Mouse (Mus musculus): ENCODE results near the gene Hs3st6.
A peak's percentile ranks its signal among the peaks of the same experiment; 100 is the strongest.

Hs3st6 gene

DNA sequence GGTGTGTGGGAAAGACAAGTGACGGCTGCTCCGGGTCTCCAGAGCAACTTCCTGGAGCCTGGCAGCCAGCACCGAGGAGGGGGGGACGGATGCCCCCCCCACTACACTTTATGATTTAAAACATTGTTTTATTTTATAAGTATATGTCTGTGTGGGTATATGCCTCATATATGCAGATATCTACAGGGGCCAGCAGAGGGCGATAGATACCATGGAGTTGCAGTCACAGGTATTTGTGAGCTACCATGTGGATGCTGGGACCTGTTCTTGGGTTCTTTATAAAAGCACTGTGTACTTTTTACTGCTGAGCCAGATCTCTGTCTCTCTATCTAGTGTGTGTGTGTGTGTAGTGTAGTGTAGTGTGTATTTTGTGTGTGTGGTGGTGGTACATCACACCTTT is 20.5 kb downstream of the Hs3st6 start:
- DNase-seq: no peak

DNA sequence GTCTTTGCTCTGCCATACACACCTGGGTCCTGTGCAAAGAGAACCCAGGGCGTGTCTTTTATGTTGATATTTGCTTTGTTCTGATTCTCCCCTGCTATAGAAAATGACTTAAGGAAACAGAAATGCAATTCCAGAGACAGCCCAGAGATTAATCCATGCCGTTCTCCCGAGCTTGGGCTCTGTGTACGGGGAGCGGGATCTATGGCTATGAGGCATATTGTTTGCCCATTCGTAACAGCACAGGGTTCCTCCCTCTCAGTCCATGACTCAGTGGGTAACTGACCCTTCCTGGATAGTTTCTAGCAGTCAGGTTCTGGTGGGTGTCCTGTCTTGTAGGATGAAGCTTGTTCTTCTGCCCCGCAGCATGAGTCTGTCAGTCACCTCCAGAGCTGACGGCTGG is 22.4 kb downstream of the Hs3st6 start:
- DNase-seq: no peak

DNA sequence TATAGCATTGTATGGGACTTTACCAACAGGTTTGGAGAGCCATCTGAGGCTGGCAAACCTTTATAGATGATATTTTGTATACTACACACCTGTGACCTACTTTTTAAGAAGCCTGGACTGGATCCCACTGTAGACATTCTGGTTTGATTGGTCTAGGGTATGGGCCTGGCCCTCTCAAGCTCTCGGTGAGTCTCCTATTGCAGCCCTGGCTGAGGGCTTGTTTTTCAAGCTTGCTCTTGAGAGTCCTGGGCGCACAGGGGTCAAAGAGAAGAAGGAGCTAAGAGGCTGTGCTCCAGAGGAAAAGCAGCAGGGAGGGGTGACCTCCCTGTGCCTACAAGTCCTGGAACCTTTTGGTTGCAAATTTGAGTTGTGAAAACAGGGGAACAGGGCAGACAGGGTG is 24.3 kb downstream of the Hs3st6 start:
- no peak for DNase-seq

DNA sequence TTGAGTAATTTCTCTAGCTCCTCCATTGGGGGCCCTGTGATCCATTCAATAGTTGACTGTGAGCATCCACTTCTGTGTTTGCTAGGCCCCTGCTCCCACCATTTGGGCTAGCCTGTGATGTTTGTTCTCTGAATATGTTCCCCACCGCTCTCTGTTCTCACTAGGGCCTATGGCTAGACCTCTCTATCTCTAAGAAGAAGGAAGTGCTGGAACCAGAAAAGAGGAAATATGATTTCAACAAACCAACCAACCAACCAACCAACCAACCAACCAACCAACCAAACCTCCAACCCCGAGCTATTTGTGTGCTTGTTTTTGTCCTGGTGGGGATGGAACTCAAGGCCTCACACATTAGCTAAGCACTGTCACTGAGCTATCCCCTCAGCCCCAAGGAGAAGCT is 28.0 kb downstream of the Hs3st6 start:
- DNase-seq: no peak

DNA sequence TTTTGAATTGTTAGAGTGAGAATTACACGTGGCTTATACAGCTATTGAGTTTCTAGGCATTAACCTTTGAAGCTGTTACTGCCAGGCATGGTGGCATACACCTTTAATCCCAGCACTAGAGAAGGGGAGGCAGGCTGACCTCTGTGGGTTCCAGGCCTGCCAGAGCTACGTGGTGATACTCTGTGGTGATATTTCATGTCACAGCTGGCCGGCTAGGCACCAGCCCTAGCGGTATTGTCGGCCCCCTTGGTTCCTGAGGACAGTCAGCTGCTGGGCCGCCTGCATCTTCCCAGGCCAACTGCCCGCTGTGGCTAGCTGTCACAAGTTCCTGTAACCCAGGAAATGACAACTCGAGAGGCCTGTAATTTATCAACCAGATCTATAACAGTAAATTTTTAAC is 39.4 kb downstream of the Hs3st6 start:
- DNase-seq: no peak

DNA sequence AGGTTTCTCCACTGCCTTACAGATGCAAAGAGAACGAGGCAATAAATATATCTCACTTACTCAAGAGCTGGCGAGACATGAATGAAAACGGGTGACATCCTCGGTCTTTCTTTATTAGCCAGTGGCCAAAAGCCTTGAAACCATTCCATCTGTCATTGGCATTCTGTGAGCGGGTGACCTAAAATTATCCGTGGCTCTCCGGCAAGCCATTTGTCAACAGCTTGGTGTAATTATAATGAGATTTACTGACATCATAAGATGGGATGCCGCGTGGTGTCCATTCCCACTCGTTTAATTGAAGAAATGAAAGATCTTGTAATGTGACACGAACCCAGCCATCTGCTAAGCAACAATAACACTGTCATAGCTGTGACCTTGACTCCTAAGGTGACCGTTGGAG is 42.0 kb downstream of the Hs3st6 start:
- DNase-seq: no peak

DNA sequence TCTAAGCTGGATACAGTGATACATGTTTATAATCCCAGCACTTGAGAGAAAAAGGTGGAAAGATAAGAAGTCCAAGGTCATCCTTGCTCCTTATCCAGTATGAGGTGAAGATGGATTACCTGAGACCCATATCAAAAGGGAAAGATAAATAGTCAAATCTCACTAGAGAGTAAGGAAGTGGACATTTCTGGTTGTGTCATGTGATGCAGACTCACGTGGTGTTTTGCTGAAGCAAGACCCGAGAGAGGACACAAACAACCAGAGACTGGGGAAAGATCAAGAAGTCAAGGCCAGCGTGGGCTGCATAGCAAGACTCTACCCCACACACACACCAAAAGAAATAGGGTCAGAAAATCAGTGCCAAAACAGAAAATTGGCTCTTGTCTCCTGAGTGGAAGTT is 44.2 kb downstream of the Hs3st6 start:
- no peak for DNase-seq

DNA sequence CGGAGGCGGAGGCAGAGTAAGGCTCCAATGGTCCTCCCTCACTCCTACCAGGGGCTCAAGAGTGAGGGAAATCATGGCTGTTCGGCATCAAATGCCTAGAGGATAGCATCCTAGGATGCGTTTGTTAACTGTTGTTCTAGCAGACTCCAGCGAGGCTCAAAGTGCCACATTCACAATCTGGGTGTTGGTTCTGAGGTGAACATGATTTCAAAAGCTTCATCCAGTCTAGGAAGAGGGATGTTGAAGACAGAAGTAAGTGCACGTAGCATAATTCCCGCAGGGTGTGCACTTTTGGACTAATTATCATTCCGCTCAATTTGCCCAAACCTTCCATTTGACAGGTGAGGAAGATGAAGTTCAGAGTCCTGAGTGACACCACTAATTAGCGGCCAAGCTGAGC is 45.4 kb downstream of the Hs3st6 start:
- no peak for DNase-seq

DNA sequence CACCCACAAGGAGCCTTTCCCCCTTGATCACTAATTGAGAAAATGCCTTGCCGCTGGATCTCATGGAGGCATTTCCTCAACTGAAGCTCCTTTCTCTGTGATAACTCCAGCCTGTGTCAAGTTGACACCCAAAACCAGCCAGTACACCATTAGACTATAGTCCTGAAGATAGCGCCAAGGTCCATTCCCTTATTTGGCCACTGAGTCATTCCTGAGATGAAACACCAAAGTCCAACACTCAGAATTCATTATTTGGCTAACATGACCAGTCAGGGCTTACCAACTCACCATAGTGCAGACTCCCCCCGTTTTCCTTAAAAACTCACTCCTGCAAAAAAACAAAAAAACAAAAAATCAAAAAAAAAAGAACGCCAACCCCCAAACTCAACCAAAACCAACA is 46.7 kb downstream of the Hs3st6 start:
- no peak for DNase-seq

DNA sequence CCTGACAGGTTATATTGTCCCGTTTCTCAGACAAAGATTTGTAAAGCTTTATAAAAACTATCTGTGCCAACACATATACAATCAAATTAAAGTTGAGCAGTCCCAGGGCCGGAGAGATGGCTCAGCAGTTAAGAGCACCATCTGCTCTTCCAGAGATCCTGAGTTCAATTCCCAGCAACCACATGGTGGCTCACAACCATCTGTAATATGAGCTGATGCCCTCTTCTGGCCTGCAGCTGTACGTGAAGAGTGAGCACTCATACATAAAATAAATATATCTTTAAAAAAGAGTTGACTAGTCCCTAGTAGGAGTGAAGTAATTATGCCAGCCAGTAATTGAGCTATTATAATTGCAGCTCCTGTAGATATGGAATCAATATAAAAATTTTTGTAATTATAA is 47.7 kb downstream of the Hs3st6 start:
- DNase-seq: no peak

DNA sequence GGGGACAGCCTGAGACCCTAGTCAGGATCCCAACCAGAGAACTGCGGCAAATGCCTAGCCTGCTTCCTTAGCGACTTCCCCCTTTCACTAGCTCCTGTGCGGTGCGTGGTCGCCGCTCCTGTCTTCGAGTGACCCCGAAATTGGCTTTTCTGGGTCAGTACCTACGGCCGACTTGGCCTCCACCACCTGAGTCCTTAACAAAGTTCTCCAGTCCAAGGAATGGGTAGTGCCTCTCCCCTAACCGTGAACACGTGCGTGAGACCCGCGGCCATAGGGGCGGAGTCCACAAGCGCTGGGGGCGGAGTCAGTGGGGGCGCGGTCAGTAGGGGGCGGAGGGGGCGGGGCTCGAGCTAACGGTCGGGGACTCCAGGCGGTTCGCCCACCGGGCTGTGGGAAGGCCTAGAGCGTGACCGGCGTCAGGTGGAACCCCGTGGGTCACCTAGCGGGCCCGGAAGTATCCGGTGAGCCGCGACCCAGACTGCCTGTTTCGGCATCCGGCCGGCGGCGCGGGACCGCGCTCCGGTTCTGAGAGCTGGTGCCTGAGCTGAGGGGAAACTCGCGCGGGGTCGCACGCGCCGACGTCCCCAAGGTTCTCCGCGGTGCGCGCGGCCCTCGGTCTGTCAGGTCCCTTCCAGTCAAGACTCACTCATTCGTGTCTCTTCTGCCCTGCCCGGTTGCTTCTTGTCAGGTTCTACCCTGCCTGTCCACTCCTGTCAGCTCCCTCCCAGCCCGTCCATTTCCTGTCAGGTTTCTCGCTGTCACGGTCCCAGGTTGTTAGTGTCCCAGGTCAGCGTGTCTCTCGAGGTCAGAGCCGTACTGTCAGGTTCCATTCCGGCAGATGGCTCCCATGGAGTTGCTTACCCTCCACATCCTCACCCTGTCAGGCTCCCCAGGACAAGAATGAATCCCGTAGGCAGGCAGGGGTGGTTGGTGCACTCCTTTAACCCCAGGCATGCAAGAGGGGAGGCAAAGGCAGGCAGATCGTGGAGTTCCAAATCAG is 51.5 kb downstream of the Hs3st6 start, which contains the start of gene Meiob:
Gene Meiob, plus strand, starts transcription at position 338 of the 1,000 bp plus-strand sequence.
- DNase-seq: peak; percentile 5
